Mouse (Mus musculus) ES-E14 (cell line): ENCODE measurements around the gene Hebp1. TPM values are rescaled to one million over a fixed set of nuclear protein-coding genes. Genes with fewer than 3 reads are reported as not detected.

Source experiments
- DNase-seq: peaks from one replicate; pipeline ENCODE4 v3.0.0-alpha.2; 2013; ENCODE audit warnings: low read depth, low spot score
- H3K27ac ChIP-seq: 2 replicates; pipeline ENCODE4 v1.5.1; 2012; ENCODE audit warnings: low read depth, mild to moderate bottlenecking, low read length, moderate library complexity, mixed read lengths; ENCODE audit not compliant: poor library complexity, insufficient read depth, severe bottlenecking
- H3K36me3 ChIP-seq: 2 replicates; pipeline ENCODE4 v1.6.1; 2012; ENCODE audit warnings: mild to moderate bottlenecking, low read length, moderate library complexity, mixed read lengths; ENCODE audit not compliant: control insufficient read depth, poor library complexity, insufficient read depth, severe bottlenecking
- H3K4me1 ChIP-seq, 2 experiments: fragments of 150-350 bp in 1 of 2; sonication (generic) in 1 of 2; 2 replicates each; pipeline ENCODE4 v1.6.1; 2012; ENCODE audit warnings: low read length in 2 of 2, mild to moderate bottlenecking in 1 of 2, mixed read lengths in 1 of 2; ENCODE audit not compliant: control insufficient read depth in 2 of 2, insufficient read depth in 2 of 2, poor library complexity in 1 of 2
- H3K4me3 ChIP-seq, 2 experiments: fragments of 150-350 bp in 1 of 2; sonication (generic) in 1 of 2; 2 replicates each; pipeline ENCODE4 v1.5.1; 2012; ENCODE audit warnings: low read length in 2 of 2, low read depth in 1 of 2, mild to moderate bottlenecking in 1 of 2, mixed read lengths in 1 of 2; ENCODE audit not compliant: insufficient read depth in 1 of 2, poor library complexity in 1 of 2, severe bottlenecking in 1 of 2
- H3K9ac ChIP-seq: 2 replicates; pipeline ENCODE4 v1.6.1; 2012; ENCODE audit warnings: low read depth, mild to moderate bottlenecking, low read length, mixed read lengths; ENCODE audit not compliant: poor library complexity, insufficient read depth, severe bottlenecking
- H3K9me3 ChIP-seq: fragments of 150-350 bp; sonication (generic); 2 replicates; pipeline ENCODE4 v1.6.1; 2012; ENCODE audit warnings: low read depth, mild to moderate bottlenecking, low read length; ENCODE audit not compliant: control insufficient read depth, insufficient read depth
- CHD2 ChIP-seq: IDR thresholded peaks from 2 replicates; pipeline ENCODE4 v1.6.1; 2014; ENCODE audit warnings: mild to moderate bottlenecking, low read depth, low read length, inconsistent platforms
- HCFC1 ChIP-seq: IDR thresholded peaks from 2 replicates; pipeline ENCODE4 v1.6.1; 2012; ENCODE audit warnings: low read length, inconsistent platforms, borderline replicate concordance; ENCODE audit not compliant: insufficient read depth
- MAFK ChIP-seq: IDR thresholded peaks from 2 replicates; pipeline ENCODE4 v1.6.1; 2014; ENCODE audit warnings: mild to moderate bottlenecking, low read depth, low read length, inconsistent platforms; ENCODE audit not compliant: insufficient read depth
- ZC3H11A ChIP-seq: IDR thresholded peaks from 2 replicates; pipeline ENCODE4 v1.6.1; 2012; ENCODE audit warnings: low read depth, mild to moderate bottlenecking, inconsistent platforms, low read length, borderline replicate concordance
- ZNF384 ChIP-seq: IDR thresholded peaks from 2 replicates; pipeline ENCODE4 v1.6.1; 2012; ENCODE audit warnings: low read depth, low read length, inconsistent platforms
- in situ Hi-C, 2 experiments: fragments of 600-800 bp; cut with MboI; formaldehyde crosslinking; loops; one replicate each; pipeline ENCODE4 v1.15.1; 2025; ENCODE audit warnings: low sequenced_read_pairs in 2 of 2, inconsistent platforms in 1 of 2; ENCODE audit not compliant: unreplicated experiment in 2 of 2
- total RNA-seq: library from RNA; depleted of rRNA; stranded (reverse); fragments of 300-350 nt; gene quantifications from 2 replicates; pipeline ENCODE4 v1.2.3, GENCODE M21; 2012

Gene Hebp1
- total RNA-seq, 1 experiment = 22.4 TPM

GRCm38 (mm10) chr6:135236576-135236975 is 38.8 kb upstream of the Hebp1 start:
- TF ChIP-seq CHD2 = no peak
- TF ChIP-seq ZC3H11A = 0 out of 2 replicates have a peak, but pooled peaks have one; percentile 1
- Histone ChIP-seq H3K36me3 (no peaks in the 10 kb centered on the region), H3K9me3 (no peaks in the 10 kb centered on the region), H3K4me1 (peaks cover 0 to 2% of the 10 kb centered on the region in 2 experiments; a peak in 1 of 4 replicates), H3K9ac (no peak overlapping the region), H3K27ac (no peak overlapping the region), H3K4me3 (no peak overlapping the region)
- no peak for DNase-seq
- in situ Hi-C loops = no loop called here

- TF ChIP-seq CHD2 (no peak), ZC3H11A (no peak), ZNF384 (no peak), MAFK (no peak), HCFC1 (no peak)
- DNase-seq = no peak
- no peak overlapping the region for H3K9ac ChIP-seq
- H3K4me1 ChIP-seq = peaks cover 0 to 2% of the 10 kb centered on the region in 2 experiments; a peak in 1 of 4 replicates
- no peaks in the 10 kb centered on the region for H3K36me3 ChIP-seq
- H3K4me3 ChIP-seq = no peak overlapping the region
- H3K27ac ChIP-seq = no peak overlapping the region
- in situ Hi-C loops = no loop called here
- no peaks in the 10 kb centered on the region for H3K9me3 ChIP-seq
These were observed 37.9 kb upstream of the Hebp1 start for GRCm38 (mm10) chr6:135235742-135236141.

GRCm38 (mm10) chr6:135232443-135233182 is 34.8 kb upstream of the Hebp1 start:
- Histone ChIP-seq H3K36me3 (no peaks in the 10 kb centered on the region), H3K9ac (no peak overlapping the region), H3K4me3 (no peak overlapping the region), H3K9me3 (no peaks in the 10 kb centered on the region), H3K4me1 (peaks cover 0 to 2% of the 10 kb centered on the region in 2 experiments; a peak in 1 of 4 replicates), H3K27ac (no peak overlapping the region)
- no peak for TF ChIP-seq HCFC1
- TF ChIP-seq ZC3H11A = no peak
- no peak for TF ChIP-seq MAFK
- no peak for TF ChIP-seq CHD2
- TF ChIP-seq ZNF384 = no peak
- no peak for DNase-seq
- in situ Hi-C loops = no loop called here

- Histone ChIP-seq H3K36me3 (no peaks in the 10 kb centered on the region), H3K9me3 (no peaks in the 10 kb centered on the region)
- no peak for TF ChIP-seq ZC3H11A
- TF ChIP-seq CHD2 = no peak
- TF ChIP-seq ZNF384 = no peak
- TF ChIP-seq HCFC1 = no peak
- no peak for TF ChIP-seq MAFK
These were observed 32.8 kb upstream of the Hebp1 start for GRCm38 (mm10) chr6:135230586-135230985.

DNA sequence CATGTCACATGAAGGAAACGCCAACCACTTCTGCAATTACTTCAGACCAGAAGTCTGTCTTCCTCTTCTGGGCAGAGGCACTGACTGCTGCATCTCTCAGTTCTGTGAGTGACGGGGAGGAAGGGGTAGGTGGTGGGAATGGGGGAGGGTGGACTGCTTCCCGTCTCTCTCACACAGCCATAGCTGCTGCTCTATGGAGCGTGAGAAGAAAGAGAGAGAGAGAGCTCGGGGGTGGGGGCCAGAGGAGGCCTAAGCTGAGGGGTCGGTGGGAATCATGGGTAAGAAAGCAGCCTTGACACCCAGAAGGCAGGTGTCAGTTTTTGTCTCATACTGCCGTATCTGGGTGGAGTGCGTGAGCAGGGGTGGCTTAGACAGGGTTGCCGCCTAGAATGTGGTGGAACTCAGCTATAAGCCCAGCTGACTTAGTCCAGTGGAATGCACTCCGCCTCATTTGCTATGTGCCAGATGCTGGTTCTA is 30.7 kb upstream of the Hebp1 start:
- Histone ChIP-seq H3K4me3 (no peak overlapping the region), H3K9ac (no peak overlapping the region), H3K27ac (no peak overlapping the region), H3K36me3 (no peaks in the 10 kb centered on the region), H3K9me3 (no peaks in the 10 kb centered on the region), H3K4me1 (no peaks in the 10 kb centered on the region)
- in situ Hi-C loops = no loop called here
- DNase-seq = no peak
- TF ChIP-seq MAFK (no peak), ZC3H11A (no peak), HCFC1 (no peak), ZNF384 (no peak), CHD2 (no peak)

More at GRCm38 (mm10) chr6:135230586-135230985, 32.8 kb upstream of the Hebp1 start:
- Histone ChIP-seq H3K4me3 (no peak overlapping the region), H3K27ac (no peak overlapping the region), H3K9ac (no peak overlapping the region), H3K4me1 (no peaks in the 10 kb centered on the region)
- no peak for DNase-seq
- in situ Hi-C loops = no loop called here
